Mouse (Mus musculus) CH12.LX (cell line): Measurements from ENCODE around the gene Bank1. TPM values are rescaled to one million over a fixed set of nuclear protein-coding genes. Genes with fewer than 3 reads are reported as not detected.

Source experiments
- DNase-seq: peaks from one replicate; pipeline ENCODE4 v3.0.0-alpha.2; 2013; ENCODE audit errors: extremely low read depth
- H3K27ac ChIP-seq: 2 replicates; pipeline ENCODE4 v1.5.1; 2012; ENCODE audit warnings: low read depth, mild to moderate bottlenecking, control low read depth, moderate library complexity; ENCODE audit not compliant: insufficient read depth
- H3K27me3 ChIP-seq: replicated peaks from 2 replicates; pipeline ENCODE3; 2012; ENCODE audit warnings: inconsistent platforms
- H3K36me3 ChIP-seq, 2 experiments: replicated peaks in 1 of 2; 2 replicates each; pipeline versions ENCODE3 to v1.6.1; 2012; ENCODE audit warnings: inconsistent platforms in 1 of 2, low read length in 1 of 2, mild to moderate bottlenecking in 1 of 2, mixed read lengths in 1 of 2, moderate library complexity in 1 of 2; ENCODE audit not compliant: control insufficient read depth in 1 of 2, insufficient read depth in 1 of 2
- H3K4me1 ChIP-seq, 2 experiments: 2 replicates each; pipeline ENCODE4 v1.6.1; 2012; ENCODE audit warnings: inconsistent platforms in 1 of 2, moderate library complexity in 1 of 2; ENCODE audit not compliant: insufficient read depth in 2 of 2, control insufficient read depth in 1 of 2
- H3K4me2 ChIP-seq: 2 replicates; pipeline ENCODE4 v1.6.1; 2012; ENCODE audit warnings: low read depth, mild to moderate bottlenecking, control low read depth; ENCODE audit not compliant: poor library complexity, insufficient read depth, severe bottlenecking
- H3K4me3 ChIP-seq, 3 experiments: fragments of 150-350 bp in 1 of 3; sonication (generic) in 1 of 3; replicated peaks in 1 of 3; 2 replicates each; pipeline versions ENCODE3 to v1.5.1; 2011 to 2012; ENCODE audit warnings: low read depth in 2 of 3, low read length in 2 of 3, mild to moderate bottlenecking in 2 of 3, moderate library complexity in 2 of 3, control low read depth in 1 of 3, improper control_type of control experiment in 1 of 3, inconsistent platforms in 1 of 3, mixed read lengths in 1 of 3; ENCODE audit not compliant: poor library complexity in 1 of 3
- H3K79me2 ChIP-seq: replicated peaks from 2 replicates; pipeline ENCODE4 v1.6.1; 2012; ENCODE audit warnings: mild to moderate bottlenecking, moderate library complexity; ENCODE audit not compliant: control insufficient read depth, poor library complexity, insufficient read depth, severe bottlenecking; ENCODE audit errors: extremely low read depth
- H3K9ac ChIP-seq: 2 replicates; pipeline ENCODE4 v1.6.1; 2012; ENCODE audit warnings: low read depth, mild to moderate bottlenecking, control low read depth, moderate library complexity; ENCODE audit not compliant: insufficient read depth
- H3K9me3 ChIP-seq: replicated peaks from 2 replicates; pipeline ENCODE3; 2012; ENCODE audit warnings: low read length, inconsistent platforms, mixed read lengths
- CHD2 ChIP-seq: IDR thresholded peaks from 2 replicates; pipeline ENCODE4 v1.6.1; 2011; ENCODE audit warnings: low read length, improper control_type of control experiment
- EP300 ChIP-seq: IDR thresholded peaks from 2 replicates; pipeline ENCODE4 v1.6.1; 2011; ENCODE audit warnings: low read length, improper control_type of control experiment
- IRF4 ChIP-seq: IDR thresholded peaks from 2 replicates; pipeline ENCODE4 v1.6.1; 2014; ENCODE audit warnings: low read depth, mild to moderate bottlenecking, inconsistent platforms, low read length, improper control_type of control experiment
- JUN ChIP-seq: IDR thresholded peaks from 2 replicates; pipeline ENCODE4 v1.6.1; 2011; ENCODE audit warnings: low read depth, mild to moderate bottlenecking, low read length, improper control_type of control experiment, moderate library complexity; ENCODE audit not compliant: insufficient read depth
- MAFK ChIP-seq: IDR thresholded peaks from 2 replicates; pipeline ENCODE4 v1.6.1; 2011; ENCODE audit warnings: low read length, improper control_type of control experiment; ENCODE audit not compliant: insufficient replicate concordance
- MEF2A ChIP-seq: IDR thresholded peaks from 2 replicates; pipeline ENCODE4 v1.6.1; 2014; ENCODE audit warnings: low read depth, mild to moderate bottlenecking, inconsistent platforms, low read length, improper control_type of control experiment, borderline replicate concordance
- PAX5 ChIP-seq: IDR thresholded peaks from 2 replicates; pipeline ENCODE4 v1.6.1; 2012; ENCODE audit warnings: low read length, inconsistent platforms, mixed read lengths
- POLR2A ChIP-seq: IDR thresholded peaks from 2 replicates; pipeline ENCODE4 v1.6.1; 2011; ENCODE audit warnings: low read depth, mild to moderate bottlenecking, improper control_type of control experiment, low read length
- POLR2AphosphoS2 ChIP-seq: IDR thresholded peaks from 2 replicates; pipeline ENCODE4 v1.6.1; 2011; ENCODE audit warnings: low read depth, low read length, improper control_type of control experiment
- RAD21 ChIP-seq: IDR thresholded peaks from 2 replicates; pipeline ENCODE4 v1.6.1; 2011; ENCODE audit warnings: low read depth, mild to moderate bottlenecking, low read length, improper control_type of control experiment, moderate library complexity
- RCOR1 ChIP-seq: conservative IDR thresholded peaks from 2 replicates; pipeline ENCODE4 v1.6.1; 2012; ENCODE audit warnings: low read depth, mild to moderate bottlenecking, inconsistent platforms, low read length, improper control_type of control experiment
- SIN3A ChIP-seq: IDR thresholded peaks from 2 replicates; pipeline ENCODE4 v1.6.1; 2012; ENCODE audit warnings: low read length, improper control_type of control experiment, inconsistent platforms
- SMC3 ChIP-seq: IDR thresholded peaks from 2 replicates; pipeline ENCODE4 v1.6.1; 2011; ENCODE audit warnings: low read depth, low read length, improper control_type of control experiment
- USF1 ChIP-seq: IDR thresholded peaks from 2 replicates; pipeline ENCODE4 v1.6.1; 2014; ENCODE audit warnings: low read depth, mild to moderate bottlenecking, inconsistent platforms, low read length, improper control_type of control experiment
- USF2 ChIP-seq: conservative IDR thresholded peaks from 2 replicates; pipeline ENCODE4 v1.6.1; 2011; ENCODE audit warnings: low read depth, low read length, improper control_type of control experiment
- ZKSCAN1 ChIP-seq: IDR thresholded peaks from 2 replicates; pipeline ENCODE4 v1.6.1; 2012; ENCODE audit warnings: low read depth, inconsistent platforms, low read length, improper control_type of control experiment, borderline replicate concordance
- dilution Hi-C: fragments of 300-500 bp; cut with MboI; formaldehyde crosslinking; loops from 2 replicates; pipeline ENCODE4 v1.14.3; 2020; ENCODE audit warnings: low sequenced_read_pairs; ENCODE audit not compliant: extremely low pct_unique_long_range_greater_than_20kb, extremely low pct_ligation_motif_present
- in situ Hi-C: fragments of 300-500 bp; cut with MboI; formaldehyde crosslinking; loops from 3 replicates; pipeline ENCODE4 v1.14.3; 2019; ENCODE audit warnings: low sequenced_read_pairs, low pct_ligation_motif_present, low pct_unique_long_range_greater_than_20kb, mixed read lengths
- polyA plus RNA-seq: library from polyadenylated mRNA; unstranded; fragments of >175 nt; gene quantifications from 2 replicates; pipeline ENCODE4 v1.2.1, GENCODE M21; 2012; ENCODE audit warnings: low read depth; ENCODE audit not compliant: insufficient read length
- total RNA-seq, 2 experiments: library from RNA; depleted of rRNA; stranded (reverse); fragments of 300-350 nt in 1 of 2; fragments of >200 nt in 1 of 2; gene quantifications; 2 replicates each; pipeline ENCODE4 v1.2.3; 2012 to 2014

Gene Bank1
- total and polyA plus RNA-seq, 3 experiments: 13.1 to 36.2 (median 27.3) TPM

GRCm38 (mm10) chr3:136085077-136085476 is 240.8 kb downstream of the Bank1 start:
- TF ChIP-seq ZKSCAN1: no peak
- TF ChIP-seq MEF2A: no peak
- TF ChIP-seq USF2: no peak
- no peak for TF ChIP-seq RAD21
- no peak for TF ChIP-seq POLR2AphosphoS2
- no peak for TF ChIP-seq CHD2
- TF ChIP-seq USF1: no peak
- no peak for TF ChIP-seq PAX5
- TF ChIP-seq SMC3: no peak
- TF ChIP-seq, all 38 proteins: peak for 0
- DNase-seq: no peak
- no peaks in the 10 kb centered on the region for H3K9me3 ChIP-seq
- H3K27me3 ChIP-seq: no peaks in the 10 kb centered on the region
- in situ Hi-C loops: no loop called here
- no peak overlapping the region for H3K4me3 ChIP-seq
- no peak overlapping the region for H3K4me2 ChIP-seq
- dilution Hi-C loops: no loop called here
- no peak overlapping the region for H3K9ac ChIP-seq
- no peak overlapping the region for H3K27ac ChIP-seq
- peaks cover 0 to 29% of the 10 kb centered on the region in 2 experiments for H3K36me3 ChIP-seq
- H3K79me2 ChIP-seq: no peaks in the 10 kb centered on the region
- peaks cover 7 to 16% of the 10 kb centered on the region in 2 experiments; a peak in 1 of 4 replicates for H3K4me1 ChIP-seq

DNA sequence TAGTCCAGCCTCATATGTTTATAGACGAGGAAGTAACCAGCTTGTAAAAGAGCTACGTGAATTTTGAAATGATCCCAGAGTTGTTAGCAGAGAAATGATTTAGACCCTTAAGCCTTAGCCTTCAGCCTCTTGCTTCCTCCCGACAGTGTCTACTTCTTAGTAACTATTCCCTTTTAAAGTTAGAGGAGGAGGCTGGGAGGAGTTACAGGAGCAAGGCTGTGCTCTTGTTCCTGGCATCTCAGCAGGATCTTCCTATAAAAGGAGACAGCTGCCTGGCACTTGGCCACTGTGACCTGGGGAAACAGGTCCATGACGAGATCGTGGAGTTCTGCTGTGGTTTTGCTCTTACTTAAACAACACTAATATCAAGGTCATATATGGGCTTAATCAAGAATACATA is 241.8 kb downstream of the Bank1 start:
- dilution Hi-C loops (no loop called here), in situ Hi-C loops (no loop called here)
- TF ChIP-seq PAX5: no peak
- no peak overlapping the region for H3K4me2 ChIP-seq
- no peak for DNase-seq
- H3K79me2 ChIP-seq: no peaks in the 10 kb centered on the region
- H3K27ac ChIP-seq: no peak overlapping the region
- H3K9ac ChIP-seq: no peak overlapping the region
- no peak overlapping the region for H3K4me3 ChIP-seq
- H3K9me3 ChIP-seq: peaks cover under 1% of the 10 kb centered on the region
- peaks cover 0 to 25% of the 10 kb centered on the region in 2 experiments for H3K36me3 ChIP-seq
- H3K27me3 ChIP-seq: no peaks in the 10 kb centered on the region
- H3K4me1 ChIP-seq: peaks cover 7 to 16% of the 10 kb centered on the region in 2 experiments; a peak in 1 of 4 replicates

DNA sequence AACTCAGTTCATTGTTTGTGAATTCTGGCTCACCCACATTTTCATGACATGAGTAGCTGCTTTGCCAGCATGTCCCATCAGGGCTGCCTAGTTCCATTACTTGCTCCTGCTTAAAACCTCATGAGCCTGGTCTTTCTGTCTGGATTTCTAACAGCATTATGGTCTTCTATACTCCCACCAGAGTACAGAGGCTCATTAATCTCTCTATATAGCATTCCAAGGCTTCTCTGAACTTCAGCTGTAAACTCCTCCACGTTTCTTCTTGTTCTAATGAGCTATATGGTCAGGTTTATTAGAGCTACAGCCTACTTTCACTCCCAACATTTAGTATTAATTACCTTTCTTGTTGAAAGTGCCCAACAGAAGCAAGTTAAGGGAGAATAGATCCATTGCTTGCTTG is 244.6 kb downstream of the Bank1 start:
- H3K9ac ChIP-seq: no peak overlapping the region
- TF ChIP-seq POLR2A (no peak), MAFK (no peak), JUN (no peak), SIN3A (no peak), EP300 (no peak), IRF4 (no peak), RCOR1 (no peak), POLR2AphosphoS2 (no peak)
- TF ChIP-seq, all 38 proteins: peak for 0
- peaks cover 0 to 18% of the 10 kb centered on the region in 2 experiments for H3K36me3 ChIP-seq
- in situ Hi-C loops: no loop called here
- H3K27me3 ChIP-seq: no peaks in the 10 kb centered on the region
- dilution Hi-C loops: no loop called here
- no peak for DNase-seq
- peaks cover 3% of the 10 kb centered on the region for H3K9me3 ChIP-seq
- peaks cover 1 to 4% of the 10 kb centered on the region in 2 experiments; a peak in 1 of 4 replicates for H3K4me1 ChIP-seq
- no peaks in the 10 kb centered on the region for H3K79me2 ChIP-seq
- no peak overlapping the region for H3K4me2 ChIP-seq
- H3K27ac ChIP-seq: no peak overlapping the region
- no peak overlapping the region for H3K4me3 ChIP-seq
